Mouse (Mus musculus) cerebellum, postnatal 10 days (tissue): ENCODE measurements around the gene Gm11568.
"Not testable (repeated sequence)": the region's sequence is repeated elsewhere in the genome, so short reads cannot be mapped to it uniquely, and the experiment has no call there.

ENCODE experiments used
- DNase-seq, 2 experiments: peaks; one replicate each; pipeline ENCODE4 v3.0.0; 2021; ENCODE audit warnings: mixed read lengths in 2 of 2

Gene Gm11568

DNA sequence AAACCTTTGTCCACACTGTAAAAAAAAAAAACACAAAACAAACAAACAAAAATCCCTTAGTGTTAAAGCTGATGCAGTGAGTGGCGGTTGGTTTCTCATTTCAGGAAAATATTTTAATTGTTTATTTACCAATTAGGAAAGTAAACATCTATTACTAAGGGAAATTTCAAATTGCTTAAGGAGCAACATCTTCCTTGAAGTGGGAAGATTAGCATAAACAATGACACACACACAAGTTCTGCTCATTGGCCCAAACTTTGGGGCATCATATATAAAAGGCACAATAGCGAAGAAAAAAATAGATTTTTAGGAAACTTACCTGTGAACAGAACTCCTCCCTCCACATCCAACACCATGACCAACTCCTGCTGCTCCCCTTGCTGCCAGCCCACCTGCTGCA is at the start of gene Gm11568:
Gene Gm11568, plus strand, starts transcription at position 301 of the 400 bp plus-strand sequence.
- no peak for DNase-seq

DNA sequence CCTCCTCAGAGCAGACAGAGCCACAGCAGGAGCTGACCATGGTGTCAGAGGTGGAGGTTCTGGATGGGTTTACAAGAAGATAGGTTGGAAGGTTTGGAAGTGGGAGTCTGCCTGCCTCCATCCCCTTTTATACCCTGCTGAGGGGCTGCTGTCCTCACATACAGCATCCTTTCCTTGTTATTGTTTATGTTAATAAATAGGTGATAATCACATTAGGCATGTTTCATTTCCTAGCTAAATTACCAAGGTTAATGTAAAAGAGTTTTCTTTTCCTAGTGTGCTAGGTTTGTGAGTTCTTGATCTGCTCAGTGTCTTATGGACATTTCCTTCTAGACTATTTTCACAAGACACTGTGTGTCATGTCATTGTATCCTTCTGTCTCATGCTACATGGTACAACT is 47.9 kb upstream of the Gm11568 start, which contains the start of gene Krtap4-13:
Gene Krtap4-13, minus strand, starts transcription at position 101 of the 400 bp plus-strand sequence.
- DNase-seq: not testable (repeated sequence)

DNA sequence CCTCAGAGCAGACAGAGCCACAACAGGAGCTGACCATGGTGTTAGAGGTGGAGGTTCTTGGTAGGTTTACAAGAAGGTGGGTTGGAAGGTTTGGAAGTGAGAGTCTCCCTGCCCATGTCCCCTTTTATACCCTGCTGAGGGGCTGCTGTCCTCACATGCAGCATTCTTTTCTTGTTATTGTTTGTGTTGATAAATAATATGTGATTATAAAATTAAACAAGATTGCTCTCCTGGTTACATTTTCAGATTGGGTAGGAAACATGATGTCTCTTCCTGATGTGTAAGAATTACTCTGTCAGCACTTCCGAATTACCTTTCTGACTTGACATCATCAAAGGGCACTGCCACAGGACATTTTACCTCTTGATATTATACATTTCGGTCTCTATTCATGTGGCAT is 42.2 kb upstream of the Gm11568 start, which contains the start of gene Gm11564:
Gene Gm11564, minus strand, starts transcription at position 101 of the 400 bp plus-strand sequence.
- not testable (repeated sequence) for DNase-seq

DNA sequence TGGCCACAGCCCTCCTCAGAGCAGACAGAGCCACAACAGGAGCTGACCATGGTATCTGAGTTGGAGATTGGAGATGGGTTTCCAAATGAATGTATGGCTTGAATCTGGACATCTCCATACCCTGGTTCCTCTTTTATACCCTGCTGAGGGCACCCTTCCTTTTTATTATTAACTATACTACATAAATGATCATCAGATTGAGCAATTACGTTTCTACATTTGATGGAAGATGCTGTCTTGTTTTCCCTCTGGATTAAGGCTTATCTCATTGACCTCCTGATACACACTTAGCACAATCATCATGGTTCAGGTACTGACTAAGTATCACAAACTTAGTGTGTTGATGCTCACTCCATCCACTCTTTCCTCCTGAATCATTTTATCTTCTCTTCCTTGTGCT is 19.8 kb upstream of the Gm11568 start, which contains the start of gene 2300003K06Rik:
Gene 2300003K06Rik, minus strand, starts transcription at position 101 of the 400 bp plus-strand sequence.
- no peak for DNase-seq

DNA sequence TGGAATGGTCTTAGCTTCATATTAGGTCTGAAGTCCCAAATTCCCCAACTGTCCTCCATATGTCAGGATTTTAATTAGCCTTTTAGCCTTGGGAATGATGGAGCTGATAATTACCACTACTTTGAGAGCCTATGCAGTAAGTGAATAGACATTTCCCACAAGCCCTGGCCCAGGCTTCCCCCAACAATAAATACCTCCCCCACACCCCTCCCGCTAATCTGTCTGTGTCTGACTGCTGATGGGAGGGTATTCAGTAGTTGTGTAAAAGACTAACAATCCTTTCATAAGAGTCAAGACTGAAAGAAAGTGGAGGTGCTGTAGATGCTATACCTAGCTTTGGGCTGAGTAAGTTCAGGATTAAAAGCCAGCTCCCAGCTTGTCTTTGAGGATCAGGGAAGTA is 15.5 kb upstream of the Gm11568 start:
- peak in 1 of 2 experiments; percentile 3 for DNase-seq

DNA sequence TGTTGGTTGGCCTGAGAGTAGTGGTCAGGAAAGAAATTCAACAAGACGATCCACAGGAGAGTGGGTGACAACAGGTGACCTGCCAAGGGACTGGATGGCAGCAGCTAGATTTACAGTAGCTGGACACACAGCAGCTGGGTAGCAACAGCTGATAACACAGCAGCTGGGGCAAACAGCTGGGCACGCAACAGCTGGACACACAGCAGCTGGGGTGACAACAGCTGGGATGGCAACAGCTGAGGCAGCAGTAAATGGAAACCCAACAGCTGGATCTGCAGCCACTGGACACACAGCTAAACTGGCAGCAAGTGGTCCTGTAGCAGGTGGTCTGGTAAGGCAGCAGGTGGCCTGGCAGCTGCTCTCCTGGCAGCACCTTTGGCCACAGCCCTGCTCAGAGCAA is 11.0 kb upstream of the Gm11568 start:
- DNase-seq: peak; percentile 8 to 11

DNA sequence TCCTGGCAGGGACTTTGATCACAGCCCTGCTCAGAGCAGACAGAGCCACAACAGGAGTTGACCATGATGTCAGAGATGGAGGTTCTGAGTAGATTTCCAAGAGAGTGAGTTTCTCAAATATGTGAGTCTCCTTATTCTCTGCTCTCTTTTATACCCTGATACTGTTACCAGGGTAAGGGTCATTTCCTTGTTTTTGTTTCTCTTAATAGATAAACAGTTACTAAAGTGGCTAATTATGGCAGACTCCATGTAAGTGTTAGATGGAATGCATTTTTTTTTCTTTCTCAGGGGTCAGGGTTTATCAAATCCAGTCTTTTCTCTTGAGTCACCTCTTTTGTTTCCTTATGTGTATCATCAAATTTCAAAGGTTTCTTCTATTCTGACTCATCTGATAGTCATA is 6.2 kb upstream of the Gm11568 start, which contains the start of gene Krtap4-16:
Gene Krtap4-16, minus strand, starts transcription at position 101 of the 400 bp plus-strand sequence.
- no peak for DNase-seq

DNA sequence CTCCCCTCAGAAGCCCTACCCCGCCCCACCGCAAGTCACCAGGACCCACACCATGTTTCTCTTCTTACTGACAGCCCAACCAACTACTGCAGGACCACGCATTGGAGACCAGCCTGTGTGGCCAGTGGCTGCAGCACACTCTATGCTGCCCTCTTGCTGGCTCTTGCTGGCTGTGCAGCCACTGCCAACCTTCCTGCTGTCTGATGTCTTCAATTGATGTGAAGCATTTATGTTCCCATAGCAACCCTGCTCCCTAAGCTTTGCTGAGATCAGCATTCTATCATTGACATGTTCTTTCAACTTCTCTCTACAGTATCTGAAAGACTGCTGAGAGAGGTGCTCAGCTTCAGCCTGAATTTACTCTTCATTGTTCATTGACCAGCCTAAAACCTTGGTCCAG is 3.6 kb upstream of the Gm11568 start:
- DNase-seq: peak; percentile 14 to 31

DNA sequence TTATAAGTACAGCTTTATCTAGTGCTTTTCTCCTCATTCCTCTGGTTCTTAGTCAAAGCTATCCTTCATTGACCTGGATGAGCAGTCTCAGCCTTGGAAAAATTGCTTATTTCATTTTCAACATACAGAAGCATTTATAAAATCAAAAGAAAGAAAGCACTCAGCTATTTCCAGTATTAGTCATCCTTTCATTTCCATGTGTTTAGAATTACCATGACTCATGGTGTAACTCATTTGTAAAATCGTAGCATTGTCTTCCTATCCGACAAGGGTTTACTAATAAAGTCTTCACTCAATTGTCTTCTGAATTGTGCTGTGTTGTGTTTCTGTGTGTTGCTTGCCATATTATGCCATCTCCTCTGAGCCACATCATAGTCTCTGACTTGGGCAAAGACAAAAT is 1.0 kb downstream of the Gm11568 start:
- DNase-seq: no peak

DNA sequence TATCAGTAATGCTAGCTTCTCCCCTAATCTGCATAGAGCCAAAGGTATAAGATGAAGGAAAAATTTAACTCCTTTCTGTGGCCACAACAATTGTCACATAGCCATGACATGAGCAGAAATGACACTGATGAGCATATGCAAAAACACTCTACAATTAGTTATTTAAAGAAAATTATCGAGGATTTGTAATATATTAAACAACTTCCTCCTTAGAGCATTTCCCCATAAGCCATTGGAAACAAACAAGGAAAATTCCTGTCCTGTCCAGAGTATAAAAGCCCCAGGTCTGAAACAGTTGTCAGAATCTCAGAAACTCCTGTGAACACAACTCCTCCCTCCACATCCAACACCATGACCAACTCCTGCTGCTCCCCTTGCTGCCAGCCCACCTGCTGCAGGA is 6.5 kb downstream of the Gm11568 start, which contains the start of gene Gm11559:
Gene Gm11559, plus strand, starts transcription at position 301 of the 400 bp plus-strand sequence.
- DNase-seq: not testable (repeated sequence)

DNA sequence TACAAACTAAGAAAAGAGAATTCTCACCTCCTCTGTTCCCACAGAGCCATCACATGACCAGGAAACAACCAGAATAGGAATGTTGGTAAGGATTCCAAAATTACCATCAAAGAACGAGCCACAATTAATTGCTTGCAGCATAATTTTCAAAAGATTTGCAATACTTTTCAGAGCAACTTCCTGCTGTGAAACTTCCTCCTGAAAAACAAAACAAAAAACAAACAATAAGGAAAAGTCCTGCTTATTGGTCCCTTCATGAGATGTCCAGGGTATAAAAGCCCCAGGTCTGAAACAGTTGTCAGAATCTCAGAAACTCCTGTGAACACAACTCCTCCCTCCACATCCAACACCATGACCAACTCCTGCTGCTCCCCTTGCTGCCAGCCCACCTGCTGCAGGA is 15.4 kb downstream of the Gm11568 start, which contains the start of gene Krtap9-1:
Gene Krtap9-1, plus strand, starts transcription at position 301 of the 400 bp plus-strand sequence.
- DNase-seq: not testable (repeated sequence)

DNA sequence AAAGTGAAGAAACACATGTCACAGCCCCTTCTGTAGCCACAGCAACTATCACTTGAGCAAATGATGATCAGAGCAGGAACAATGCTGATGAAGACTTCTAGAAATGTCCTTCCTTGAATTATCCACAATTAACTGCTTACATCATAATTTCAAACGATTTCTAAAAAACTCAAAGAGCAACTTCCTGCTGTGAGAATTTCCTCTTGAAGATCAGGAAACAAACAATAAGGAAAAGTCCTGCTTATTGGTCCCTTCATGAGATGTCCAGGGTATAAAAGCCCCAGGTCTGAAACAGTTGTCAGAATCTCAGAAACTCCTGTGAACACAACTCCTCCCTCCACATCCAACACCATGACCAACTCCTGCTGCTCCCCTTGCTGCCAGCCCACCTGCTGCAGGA is 21.2 kb downstream of the Gm11568 start, which contains the start of gene Gm11567:
Gene Gm11567, plus strand, starts transcription at position 301 of the 400 bp plus-strand sequence.
- DNase-seq: not testable (repeated sequence)

DNA sequence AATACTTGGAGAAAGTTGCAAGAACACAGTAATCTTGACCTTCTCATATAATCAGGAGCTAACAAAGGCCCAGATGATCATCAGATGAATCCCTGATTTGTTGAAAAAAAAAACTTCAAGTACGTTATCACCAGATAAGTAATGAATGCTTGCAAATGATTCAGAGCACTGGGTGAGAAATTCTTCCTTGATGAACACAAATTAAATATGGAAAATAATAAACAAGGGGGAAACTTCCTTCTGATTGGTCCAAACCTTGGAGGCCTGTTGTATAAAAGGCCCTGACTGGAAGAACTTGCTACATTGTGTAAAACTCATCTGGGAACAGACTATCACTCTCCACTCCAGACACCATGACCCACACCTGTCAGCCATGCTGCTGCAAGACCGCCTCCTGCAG is 49.9 kb downstream of the Gm11568 start, which contains the start of gene Krtap31-1:
Gene Krtap31-1, plus strand, starts transcription at position 301 of the 400 bp plus-strand sequence.
- DNase-seq: no peak
